Mouse (Mus musculus) bone marrow macrophage, adult 2 months (primary cell): ENCODE data around the gene Myo10.

Experiments
- CTCF ChIP-seq: IDR thresholded peaks from 2 replicates; pipeline ENCODE4 v1.5.1; 2012; ENCODE audit warnings: low read depth, mild to moderate bottlenecking, low read length, moderate library complexity
- POLR2A ChIP-seq: IDR thresholded peaks from 2 replicates; pipeline ENCODE4 v1.6.1; 2012; ENCODE audit warnings: mild to moderate bottlenecking, low read depth, low read length, borderline replicate concordance

- no peak for TF ChIP-seq CTCF
- no peak for TF ChIP-seq POLR2A
These were observed 228.2 kb downstream of the Myo10 start for GRCm38 (mm10) chr15:25850552-25850951.
